Mouse (Mus musculus) lung, postnatal 0 days (tissue): ENCODE results near the gene Scgb1a1.

Experiments used
- CTCF ChIP-seq: IDR thresholded peaks from 2 replicates; pipeline ENCODE4 v1.5.1; 2016; ENCODE audit warnings: antibody characterized with exemption, mild to moderate bottlenecking
- EP300 ChIP-seq: IDR thresholded peaks from 2 replicates; pipeline ENCODE4 v1.6.1; 2016; ENCODE audit warnings: antibody characterized with exemption, mild to moderate bottlenecking, control low read depth

DNA sequence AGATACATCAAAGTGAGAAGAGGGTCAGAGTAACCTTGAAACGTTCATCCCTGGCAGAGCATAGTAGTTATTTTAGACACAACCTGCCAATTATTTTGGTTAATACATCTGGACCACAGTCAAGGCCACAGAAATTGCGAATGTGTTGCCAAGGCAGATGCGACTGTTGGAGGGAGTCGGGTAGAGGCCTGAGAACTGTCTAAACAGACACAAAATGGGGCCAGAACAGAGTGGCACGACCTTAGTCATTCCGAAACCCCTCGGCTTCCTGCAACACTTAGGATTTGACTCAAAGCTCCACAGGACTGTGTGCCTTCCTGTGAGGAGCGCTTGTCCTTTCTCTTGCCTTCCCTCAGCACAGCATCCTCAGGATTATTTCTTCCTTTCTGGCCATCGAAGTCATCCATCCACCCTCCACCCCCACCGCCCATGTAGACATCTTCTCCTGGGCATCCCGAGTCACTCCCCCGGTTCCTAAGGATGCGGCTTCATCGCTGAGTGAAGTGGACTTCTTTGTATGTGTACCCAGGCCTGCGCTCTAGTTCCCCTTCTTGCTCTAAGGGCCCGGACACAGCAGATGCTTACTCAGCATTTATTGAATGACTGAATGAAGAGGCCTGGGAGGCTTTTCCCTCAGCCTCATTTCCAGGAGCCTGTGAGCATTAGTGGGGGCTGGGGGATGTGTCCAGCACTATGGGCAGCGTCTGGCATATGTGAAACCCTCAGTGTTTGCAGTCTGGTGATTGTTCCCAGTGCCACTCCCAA, 12.7 kb upstream of the Scgb1a1 start:
- TF ChIP-seq CTCF (no peak), EP300 (no peak)
